Mouse (Mus musculus) thymus, adult 18-20 months (tissue): ENCODE data around the gene Gm11096.

ENCODE experiments used
- DNase-seq, 2 experiments: peaks; one replicate each; pipeline ENCODE4 v3.0.0; 2022; ENCODE audit warnings: mixed read lengths in 2 of 2

The Gm11096 gene

GRCm38 (mm10) chr17:81481843-81482490, 40.4 kb downstream of the Gm11096 start:
- no peak for DNase-seq

GRCm38 (mm10) chr17:81486388-81486787, 44.8 kb downstream of the Gm11096 start:
- DNase-seq = no peak
